Mouse (Mus musculus) thymus, postnatal 10 days (tissue): Measurements from ENCODE around the gene Kifc5b.
A peak's percentile ranks its signal among the peaks of the same experiment; 100 is the strongest.
"Not testable (repeated sequence)": the region's sequence is repeated elsewhere in the genome, so short reads cannot be mapped to it uniquely, and the experiment has no call there.

ENCODE experiments used
- DNase-seq, 2 experiments: peaks; one replicate each; pipeline ENCODE4 v3.0.0; 2021; ENCODE audit warnings: low spot score in 2 of 2

The Kifc5b gene

DNA sequence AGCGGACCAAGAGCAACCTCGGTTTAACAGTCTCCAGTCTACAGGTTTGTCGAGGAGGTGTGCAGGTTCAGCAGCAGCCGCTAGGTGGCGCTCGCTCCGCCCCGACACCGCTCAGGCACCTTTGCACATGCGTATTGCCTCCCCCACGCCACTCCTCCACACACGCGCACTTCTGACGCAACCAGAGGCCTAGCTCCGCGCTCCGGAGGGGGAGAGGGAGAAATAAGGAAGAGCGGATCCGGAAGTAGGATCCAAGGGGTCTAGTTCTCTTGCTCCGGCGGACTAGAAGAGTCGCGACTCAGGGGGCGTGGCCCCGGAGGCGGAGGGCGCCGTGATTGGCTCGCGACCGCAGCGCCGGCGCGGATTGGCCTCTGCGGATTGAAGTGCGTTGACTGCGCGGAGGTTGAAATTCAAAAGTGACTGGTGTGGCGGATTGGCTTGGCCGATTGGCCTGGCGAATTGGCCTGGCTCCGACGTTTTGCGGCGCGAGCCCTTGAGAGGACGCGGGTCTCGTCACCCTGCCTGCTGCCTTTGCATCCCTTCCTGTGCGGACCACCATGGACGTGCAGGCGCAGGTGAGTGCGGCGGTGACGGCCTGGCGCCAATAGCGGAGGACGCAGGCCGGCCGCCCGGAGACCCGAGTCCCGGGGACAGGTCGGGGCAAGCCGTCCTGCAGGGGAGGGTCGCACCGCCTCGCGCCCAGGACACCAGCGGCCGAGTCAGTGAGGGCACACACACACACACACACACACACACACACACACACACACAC is at the start of gene Kifc5b:
Kifc5b (plus strand) TSS at position 381 of the 772 bp plus-strand sequence.
- DNase-seq, result peak; percentile 99

- DNase-seq, result no peak
These were observed 48.1 kb upstream of the Kifc5b start for GRCm38 (mm10) chr17:26868756-26869155.

GRCm38 (mm10) chr17:26872870-26873269 is 44.0 kb upstream of the Kifc5b start:
- no peak for DNase-seq

DNA sequence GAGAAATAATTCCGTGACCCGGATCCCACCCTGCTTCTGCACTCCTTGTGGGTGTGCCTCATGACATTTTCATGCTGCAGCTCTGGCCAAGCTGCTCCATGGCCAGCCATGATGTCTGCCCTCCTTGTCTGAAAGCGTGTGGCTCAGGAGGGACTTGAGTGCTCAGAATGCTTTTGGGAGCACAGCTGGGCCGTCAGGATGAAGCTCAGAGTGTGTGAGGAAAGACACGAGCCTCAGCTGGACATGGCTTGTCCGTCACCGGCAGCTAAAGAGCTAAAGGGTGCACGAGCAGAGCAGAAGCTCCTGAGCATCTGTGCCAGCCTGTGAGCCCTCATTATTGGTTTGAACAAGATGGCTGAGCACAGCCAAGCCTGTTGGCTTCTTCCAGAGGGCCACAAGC is 43.4 kb upstream of the Kifc5b start:
- no peak for DNase-seq

GRCm38 (mm10) chr17:26874542-26874941 is 42.3 kb upstream of the Kifc5b start:
- DNase-seq, result no peak

GRCm38 (mm10) chr17:26877927-26878326 is 39.0 kb upstream of the Kifc5b start:
- no peak for DNase-seq

DNA sequence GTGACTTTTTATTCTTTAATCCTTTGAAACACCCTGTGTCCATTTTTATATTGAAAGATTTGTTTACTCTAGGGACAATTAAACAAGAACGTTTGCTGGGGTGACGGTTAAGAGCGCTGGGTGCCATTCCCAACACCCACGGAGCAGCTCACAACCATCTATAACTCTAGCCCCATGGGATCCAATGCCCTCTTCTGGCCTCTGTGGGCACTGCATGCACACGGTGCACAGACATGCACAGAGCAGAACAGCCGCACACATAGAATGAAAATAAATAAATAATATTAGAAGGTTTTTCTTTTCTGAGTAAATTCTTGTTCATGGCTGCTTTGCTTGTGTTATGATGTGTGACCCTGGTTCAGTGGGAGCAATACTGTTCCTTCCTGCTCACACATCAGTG is 37.7 kb upstream of the Kifc5b start:
- no peak for DNase-seq

GRCm38 (mm10) chr17:26882706-26883105 is 34.2 kb upstream of the Kifc5b start:
- no peak for DNase-seq

DNA sequence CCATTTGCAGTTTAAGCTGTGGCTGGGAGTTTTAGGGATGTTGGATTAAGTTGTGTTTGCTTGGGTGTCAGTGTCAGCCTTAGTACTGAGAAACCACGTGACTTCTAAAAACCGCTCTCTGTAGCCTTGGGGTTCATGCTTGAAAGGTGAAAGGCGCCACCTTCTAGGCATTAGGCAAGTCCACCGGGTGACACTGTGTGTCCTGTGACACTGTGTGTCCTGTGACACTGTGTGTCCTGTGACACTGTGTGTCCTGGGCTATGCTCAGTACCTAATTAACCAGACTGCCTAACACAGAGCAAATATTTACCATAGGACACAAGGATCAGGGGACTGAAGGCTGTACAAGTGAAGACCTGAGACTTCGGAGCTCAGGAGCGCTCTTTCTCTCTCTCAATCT is 33.3 kb upstream of the Kifc5b start:
- DNase-seq, result no peak

- peak; percentile 44 to 74 for DNase-seq
These were observed 31.6 kb upstream of the Kifc5b start for GRCm38 (mm10) chr17:26884995-26885926.

DNA sequence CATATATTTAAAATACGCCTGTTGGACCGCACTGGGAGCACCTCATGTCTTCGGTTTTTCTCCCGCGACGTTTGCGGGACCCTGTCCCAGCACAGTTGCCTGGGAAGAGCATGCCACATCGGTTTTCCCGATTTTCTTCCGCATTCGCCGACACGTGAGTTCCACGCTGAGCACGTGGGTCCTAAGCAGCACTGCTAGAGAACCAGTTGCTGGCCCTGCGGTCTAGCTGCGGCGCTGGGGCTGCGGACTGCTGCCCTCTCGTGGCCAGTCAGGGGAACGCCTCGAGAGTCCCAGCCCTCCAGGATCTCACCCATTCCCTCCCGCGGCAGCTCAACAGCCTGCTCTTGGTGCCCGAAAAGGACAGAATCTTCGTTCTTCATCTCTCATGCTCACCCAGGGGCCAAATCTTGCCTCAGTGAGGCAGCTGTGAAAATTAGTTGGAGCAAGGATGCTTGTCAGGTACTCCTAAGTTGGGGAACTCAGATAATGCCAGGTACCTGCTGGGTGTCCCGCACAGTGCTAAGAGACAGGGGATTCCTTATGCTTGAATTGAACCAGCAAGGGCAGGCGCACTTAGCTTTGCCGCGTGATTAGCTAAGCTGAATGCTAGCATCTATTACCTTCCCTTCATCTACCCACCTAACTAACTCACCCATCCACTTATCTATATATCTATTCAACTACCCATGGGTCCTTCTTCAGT is 30.7 kb upstream of the Kifc5b start:
- DNase-seq, result peak; percentile 61 to 80

- no peak for DNase-seq
These were observed 29.0 kb upstream of the Kifc5b start for GRCm38 (mm10) chr17:26887926-26888325.

DNA sequence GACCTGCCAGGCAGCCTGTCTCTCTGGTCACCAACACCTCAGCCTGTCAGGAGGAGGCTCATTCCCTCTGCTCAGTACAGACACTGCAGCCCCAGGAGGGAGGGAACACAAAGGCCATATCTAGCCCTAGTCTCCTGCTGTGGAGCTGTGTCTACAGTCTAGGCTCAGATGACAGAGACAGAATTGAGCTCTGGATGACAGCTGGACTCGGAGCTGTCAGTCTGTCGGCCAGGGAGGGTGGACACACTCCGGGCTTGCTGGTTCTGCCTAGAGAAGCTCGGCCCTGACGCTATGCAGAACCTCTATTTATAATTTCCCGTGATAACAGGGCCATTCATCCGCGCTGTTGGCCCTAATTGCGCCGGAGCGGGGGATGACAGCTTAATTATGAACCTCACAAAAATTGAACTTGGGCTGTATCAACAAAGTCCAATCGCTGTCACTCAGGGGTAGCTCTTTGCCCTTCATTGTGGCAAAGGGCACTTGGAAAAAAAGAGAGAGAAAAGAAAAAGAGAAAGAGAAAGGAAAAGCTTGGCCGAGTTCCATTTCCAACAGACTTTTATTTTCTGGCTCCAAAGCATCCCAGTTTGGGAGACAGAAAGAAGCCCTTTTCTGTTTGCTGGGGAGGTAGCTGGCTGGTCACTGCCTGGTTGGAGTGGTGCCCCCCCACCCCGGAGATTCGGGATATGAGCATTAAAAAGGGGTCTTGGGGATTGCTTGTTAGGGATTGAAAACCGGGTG is 24.1 kb upstream of the Kifc5b start:
- no peak for DNase-seq

DNA sequence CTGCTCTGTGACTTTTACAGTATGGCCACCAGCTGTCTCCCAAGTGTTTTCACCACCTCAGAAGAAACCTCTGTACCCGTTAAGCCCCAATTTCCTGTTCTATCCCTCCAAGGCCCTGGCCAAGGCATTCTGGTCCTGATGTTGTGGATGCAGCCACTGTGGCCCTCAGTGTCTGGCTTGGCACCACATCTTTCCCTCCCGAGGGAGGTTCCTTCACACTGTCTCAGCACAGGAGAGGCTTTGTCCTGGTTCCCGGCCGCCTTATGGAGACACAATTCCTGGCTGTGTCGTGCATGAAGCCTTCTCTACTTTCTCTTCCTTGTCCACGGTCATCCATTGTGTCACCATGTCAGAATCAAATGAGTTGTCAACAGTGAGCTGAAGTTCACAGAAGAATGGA is 23.4 kb upstream of the Kifc5b start:
- no peak for DNase-seq

GRCm38 (mm10) chr17:26894342-26894741 is 22.5 kb upstream of the Kifc5b start:
- DNase-seq, result no peak

DNA sequence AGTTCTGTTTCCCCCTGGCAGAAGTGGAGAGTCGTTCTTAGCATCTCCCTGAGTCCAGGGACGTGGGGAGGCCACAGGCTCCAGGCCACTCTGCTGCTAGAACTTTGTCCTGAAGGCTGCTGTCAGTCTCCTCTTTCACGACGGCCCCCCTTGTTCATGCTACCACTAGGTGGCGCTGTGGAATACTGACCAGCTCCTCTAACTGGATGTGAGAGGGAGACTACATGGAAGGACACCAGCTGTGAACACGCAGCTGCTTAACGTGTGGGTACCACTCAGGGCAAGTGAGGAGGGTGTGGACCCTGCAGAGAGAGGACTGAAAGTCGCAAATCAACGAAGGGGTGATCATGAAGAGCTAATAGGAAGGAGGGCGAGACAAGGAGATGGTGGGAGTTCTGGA is 21.3 kb upstream of the Kifc5b start:
- peak; percentile 22 to 70 for DNase-seq

DNA sequence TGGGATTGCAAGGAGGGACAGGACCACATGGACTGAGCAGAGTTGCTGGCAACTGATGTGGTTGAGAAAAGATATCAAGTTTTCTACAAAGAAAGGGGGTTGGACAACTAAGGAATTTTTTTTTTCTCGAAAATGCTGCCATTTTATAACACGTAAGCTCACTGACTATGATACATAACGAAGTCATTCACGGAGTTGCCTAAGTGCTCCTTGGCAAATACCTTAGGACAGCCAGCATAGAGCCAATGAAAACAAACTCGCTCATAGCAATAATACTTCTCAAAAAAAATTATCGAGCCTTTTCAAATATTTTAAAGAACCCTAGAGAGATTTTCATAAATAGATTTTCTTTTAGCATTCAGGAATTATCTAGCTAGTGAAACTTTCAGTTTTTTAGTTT is 16.0 kb upstream of the Kifc5b start:
- DNase-seq, result no peak

DNA sequence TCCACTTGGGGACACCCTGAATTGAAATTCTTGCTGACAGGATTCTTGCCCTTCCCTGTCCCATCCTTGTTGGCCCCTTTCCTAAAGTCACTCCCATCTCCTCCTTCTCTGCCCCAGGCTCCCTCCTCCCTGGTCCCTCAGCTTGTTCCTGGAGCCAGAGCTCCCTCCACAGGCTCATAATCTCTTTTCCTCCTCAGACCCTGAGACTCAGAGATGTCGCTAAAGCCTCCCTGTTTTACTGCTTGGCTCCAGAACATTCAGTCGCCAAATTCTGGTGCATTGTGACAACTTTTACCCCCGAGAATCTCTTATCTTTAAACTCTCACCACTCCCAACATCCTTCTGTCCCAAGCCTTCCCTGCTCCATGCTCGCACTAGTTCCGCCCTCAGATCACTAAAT is 12.6 kb upstream of the Kifc5b start:
- DNase-seq, result no peak

- not testable (repeated sequence) for DNase-seq
These were observed 9.4 kb upstream of the Kifc5b start for GRCm38 (mm10) chr17:26907506-26907905.

DNA sequence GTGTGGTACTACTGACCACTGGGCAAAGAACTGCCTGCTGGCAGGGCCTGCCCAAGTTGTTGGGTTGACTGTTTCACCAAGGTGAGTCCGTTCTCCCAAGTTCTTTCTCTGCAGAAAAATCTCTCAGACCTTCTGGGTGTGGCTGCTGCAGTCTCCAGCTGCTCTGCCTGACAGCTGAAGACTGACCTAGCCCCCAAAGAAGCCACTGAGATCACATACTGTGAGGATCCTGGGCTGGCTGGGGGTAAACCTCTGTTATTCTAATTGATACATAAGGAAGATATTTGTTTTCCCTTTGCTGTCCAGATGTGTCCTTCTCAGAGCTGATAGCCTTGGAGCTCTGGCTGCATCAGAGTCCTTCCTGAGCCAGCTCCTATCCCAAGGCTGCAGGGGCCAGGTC is 1.6 kb upstream of the Kifc5b start:
- no peak for DNase-seq

DNA sequence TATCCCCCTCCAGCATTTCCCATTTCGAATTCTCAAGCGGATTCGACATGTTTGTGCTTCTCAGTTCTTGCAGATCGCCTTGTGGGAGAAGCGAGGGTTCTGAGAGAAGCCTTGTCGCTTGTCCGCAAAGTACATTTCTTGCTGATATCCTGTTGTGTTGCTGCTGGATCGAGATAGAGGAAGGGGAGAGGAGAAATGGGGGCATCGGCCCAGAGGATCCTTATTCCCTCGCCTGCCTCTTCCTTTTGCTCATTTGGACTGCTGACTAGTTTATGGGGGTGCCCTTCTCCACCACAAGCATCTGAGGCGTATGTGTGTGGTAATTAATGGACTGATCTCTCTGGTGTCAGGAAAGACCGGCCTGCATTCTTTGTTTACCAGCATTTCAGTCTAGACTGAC is 669 bp downstream of the Kifc5b start:
- not testable (repeated sequence) for DNase-seq

DNA sequence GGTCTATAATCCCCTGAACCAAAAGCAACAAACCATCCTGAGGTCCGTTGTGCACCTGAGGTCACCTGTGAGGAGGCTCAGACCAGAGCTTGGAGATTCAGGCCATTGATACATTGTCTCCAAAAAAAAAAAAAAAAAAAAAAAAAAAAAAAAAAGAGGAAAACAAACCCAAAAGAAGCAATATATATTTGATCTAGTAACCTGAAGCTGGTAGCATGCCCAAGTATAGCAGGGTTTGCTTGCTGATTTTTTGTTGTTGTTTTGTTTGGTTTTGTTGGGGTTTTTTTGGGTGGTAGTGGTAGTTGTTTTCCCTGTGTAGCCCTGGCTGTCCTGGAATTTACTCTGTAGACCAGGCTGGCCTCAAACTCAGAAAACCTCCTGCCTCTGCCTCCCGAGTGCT is 1.5 kb downstream of the Kifc5b start:
- no peak for DNase-seq
